Mouse (Mus musculus): Measurements from ENCODE around the gene Suz12. TPM values are rescaled to one million over a fixed set of nuclear protein-coding genes. Genes with fewer than 3 reads are reported as not detected.

Suz12 gene
- total RNA-seq, 2 experiments from 2014 or later: 44.1 to 56.8 TPM

GRCm38 (mm10) chr11:80075608-80076277 is 82.8 kb downstream of the Suz12 start:
- DNase-seq: no peak

- no peak for DNase-seq
These were observed 85.1 kb downstream of the Suz12 start for GRCm38 (mm10) chr11:80077784-80078545.

- no peak for DNase-seq
These were observed 85.9 kb downstream of the Suz12 start for GRCm38 (mm10) chr11:80078831-80079230.

- DNase-seq: no peak
These were observed 86.8 kb downstream of the Suz12 start for GRCm38 (mm10) chr11:80079751-80080150.

GRCm38 (mm10) chr11:80080381-80080825 is 87.5 kb downstream of the Suz12 start:
- peak in 1 of 2 experiments; percentile 40 for DNase-seq

GRCm38 (mm10) chr11:80080826-80081728 is 88.2 kb downstream of the Suz12 start, which contains the start of gene Crlf3:
TSS of gene Crlf3 (minus strand) at chr11:80080991.
- DNase-seq: peak; percentile 94 to 98

GRCm38 (mm10) chr11:80081786-80082319 is 88.9 kb downstream of the Suz12 start:
- DNase-seq: no peak

Other genes starting within 250 kb of the Suz12 start
- 10 to 100 TPM; 39.8 to 41.7 TPM for gene Utp6, start 30.7 kb upstream of the Suz12 start, total RNA-seq (2021)
- gene Crlf3, start 87.9 kb downstream of the Suz12 start, total RNA-seq (2021): 10 to 100 TPM; 15.6 to 15.8 TPM
- 1 to 10 TPM; 2.2 to 2.3 TPM for gene Atad5, start 96.3 kb downstream of the Suz12 start, total RNA-seq (2021)
- gene Tefm, start 149.1 kb downstream of the Suz12 start, total RNA-seq (2021): 10 to 100 TPM; 11.0 to 19.0 TPM
- 10 to 100 TPM in 1 of 2 experiments, 1 to 10 TPM in 1; 9.6 to 10.3 TPM for gene Adap2, start 161.0 kb downstream of the Suz12 start, total RNA-seq (2021)
- gene Rnf135, start 190.7 kb downstream of the Suz12 start, total RNA-seq (2021): 10 to 100 TPM in 1 of 2 experiments, 1 to 10 TPM in 1; 6.9 to 13.3 TPM
- 10 to 100 TPM; 68.9 to 86.2 TPM for gene Rhot1, start 215.9 kb downstream of the Suz12 start, total RNA-seq (2021)

All from adrenal gland, postnatal 36 days (tissue).